Mouse (Mus musculus) liver, embryonic 16.5 days (tissue): Measurements from ENCODE around the gene Rnf40. TPM values are rescaled to one million over a fixed set of nuclear protein-coding genes. Genes with fewer than 3 reads are reported as not detected.
"Not testable (repeated sequence)": the region's sequence is repeated elsewhere in the genome, so short reads cannot be mapped to it uniquely, and the experiment has no call there.

ENCODE experiments used
- ATAC-seq: fragments of 200-750 bp; cut with Nextera tagmentation; 2 replicates; pipeline ENCODE4 v1.8.0; 2017; ENCODE audit warnings: low read depth, mild to moderate bottlenecking, moderate number of reproducible peaks, moderate library complexity
- H3K27ac ChIP-seq: fragments of 300-500 bp; sonication (generic); 2 replicates; pipeline ENCODE4 v1.5.1; 2014; ENCODE audit warnings: mild to moderate bottlenecking, low read length
- H3K27me3 ChIP-seq: fragments of 300-500 bp; sonication (generic); 2 replicates; pipeline ENCODE4 v1.6.1; 2014; ENCODE audit warnings: low read depth, low read length, mixed read lengths; ENCODE audit not compliant: control insufficient read depth, insufficient read depth
- H3K36me3 ChIP-seq: fragments of 300-500 bp; sonication (generic); 2 replicates; pipeline ENCODE4 v1.6.1; 2014; ENCODE audit warnings: mild to moderate bottlenecking; ENCODE audit not compliant: control insufficient read depth, insufficient read depth
- H3K4me1 ChIP-seq: fragments of 300-500 bp; sonication (generic); 2 replicates; pipeline ENCODE4 v1.6.1; 2014; ENCODE audit warnings: low read depth, low read length, mixed read lengths; ENCODE audit not compliant: control insufficient read depth
- H3K4me2 ChIP-seq: fragments of 300-500 bp; sonication (generic); 2 replicates; pipeline ENCODE4 v1.6.1; 2014; ENCODE audit warnings: low read depth, low read length, mixed read lengths
- H3K4me3 ChIP-seq: fragments of 300-500 bp; sonication (generic); 2 replicates; pipeline ENCODE4 v1.5.1; 2014; ENCODE audit warnings: low read depth, mild to moderate bottlenecking, low read length
- H3K9ac ChIP-seq: fragments of 300-500 bp; sonication (generic); 2 replicates; pipeline ENCODE4 v1.6.1; 2014; ENCODE audit warnings: low read depth, low read length
- H3K9me3 ChIP-seq: fragments of 300-500 bp; sonication (generic); replicated peaks from 2 replicates; pipeline ENCODE4 v1.6.1; 2016; ENCODE audit warnings: low read length; ENCODE audit not compliant: control insufficient read depth
- WGBS: fragments of 180-500 bp; shearing (Covaris S2); extraction: QIAGEN DNeasy Blood & Tissue Kit; methylation state at CpG from one replicate; pipeline ENCODE4 v1.1.7; 2014; ENCODE audit not compliant: insufficient replicate concordance; 5-methylcytosine and 5-hydroxymethylcytosine counted together
- polyA plus RNA-seq: library from polyadenylated mRNA; unstranded; fragments of >200 nt; fragmentation: Nextera tagmentation; extraction: Ambion mirVana; gene quantifications from 2 replicates; pipeline ENCODE4 v1.2.1, GENCODE M21; 2015

Rnf40 gene
- polyA plus RNA-seq, 1 experiment from 2014 or later = 18.0 TPM

DNA sequence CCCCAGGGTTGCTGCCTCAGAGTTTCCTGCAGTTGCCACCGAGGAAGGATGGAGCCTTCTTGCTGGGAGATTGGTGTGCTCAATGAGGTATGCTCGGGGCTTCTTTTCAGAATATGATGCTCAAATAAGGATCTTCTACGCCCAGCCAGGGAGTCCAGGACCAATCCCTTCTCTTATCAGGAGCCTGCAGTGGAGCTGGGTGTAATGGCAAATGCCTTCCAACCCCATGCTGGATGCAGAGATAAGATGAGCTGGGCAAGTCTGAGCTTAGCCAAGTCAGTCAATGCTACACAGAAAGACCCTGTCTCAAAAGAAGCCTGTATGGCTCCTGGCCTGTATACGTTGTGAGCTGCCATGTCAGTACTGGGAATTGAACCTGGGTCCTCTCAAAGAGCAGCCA, 37.9 kb downstream of the Rnf40 start:
- ATAC-seq = peak; percentile 100
- no peaks in the 10 kb centered on the region for H3K36me3 ChIP-seq
- H3K4me2 ChIP-seq = peak overlapping the region; percentile 65
- H3K27me3 ChIP-seq = no peaks in the 10 kb centered on the region
- 32% methylated on average over 4 of the region's 4 CpGs for WGBS
- peaks cover 11% of the 10 kb centered on the region for H3K4me1 ChIP-seq
- H3K4me3 ChIP-seq = peak overlapping the region; percentile 42
- peak overlapping the region; percentile 83 for H3K27ac ChIP-seq
- H3K9ac ChIP-seq = peak overlapping the region; percentile 41
- no peaks in the 10 kb centered on the region; the same call in 1 of the 2 replicates for H3K9me3 ChIP-seq

DNA sequence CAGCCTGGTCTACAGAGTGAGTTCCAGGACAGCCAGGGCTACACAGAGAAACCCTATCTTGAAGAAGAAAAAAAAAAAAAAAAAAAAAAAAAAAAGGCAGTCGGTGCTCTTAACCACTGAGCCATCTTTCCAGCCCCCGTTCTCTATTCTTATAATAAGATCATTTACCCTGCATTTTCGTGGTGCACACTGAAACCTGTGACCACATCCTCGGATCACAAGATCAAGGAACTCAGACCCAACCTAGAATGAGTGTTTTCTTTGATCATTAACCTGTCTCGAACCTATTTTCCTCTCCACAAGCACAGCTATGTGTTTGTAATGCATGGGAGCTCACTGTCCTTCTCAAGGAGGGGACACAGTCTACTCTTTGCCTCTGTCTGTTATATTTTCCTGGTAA, 40.1 kb downstream of the Rnf40 start:
- H3K4me1 ChIP-seq = peaks cover 11% of the 10 kb centered on the region
- H3K27me3 ChIP-seq = no peaks in the 10 kb centered on the region
- no peak overlapping the region for H3K27ac ChIP-seq
- H3K4me3 ChIP-seq = no peak overlapping the region
- no peaks in the 10 kb centered on the region; the same call in 1 of the 2 replicates for H3K9me3 ChIP-seq
- no peaks in the 10 kb centered on the region for H3K36me3 ChIP-seq
- ATAC-seq = no peak
- WGBS = 70% methylated on average over 5 of the region's 5 CpGs
- H3K4me2 ChIP-seq = no peak overlapping the region
- H3K9ac ChIP-seq = no peak overlapping the region

DNA sequence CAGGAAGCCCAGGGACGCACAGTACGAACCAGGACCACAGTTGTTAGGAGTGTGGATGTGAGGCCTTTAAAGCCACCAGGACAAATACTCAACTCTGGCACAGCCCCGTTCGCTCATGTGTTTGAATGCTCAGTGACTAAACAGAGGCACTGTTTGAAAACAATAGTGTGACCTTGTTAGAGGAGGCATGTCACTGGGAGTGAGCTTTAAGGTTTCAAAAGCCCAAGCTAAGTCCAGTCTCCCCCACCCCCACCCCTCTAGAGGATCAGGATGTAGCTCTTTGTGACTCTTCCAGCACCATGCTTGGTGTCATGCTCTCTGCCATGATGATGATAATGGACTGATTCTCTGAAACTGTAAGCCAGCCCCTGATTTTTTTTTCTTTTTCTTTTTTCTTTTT, 42.8 kb downstream of the Rnf40 start:
- no peak overlapping the region for H3K27ac ChIP-seq
- H3K9me3 ChIP-seq = no peaks in the 10 kb centered on the region
- 82% methylated on average over 4 of the region's 4 CpGs for WGBS
- peaks cover 9% of the 10 kb centered on the region for H3K27me3 ChIP-seq
- no peak for ATAC-seq
- H3K4me3 ChIP-seq = no peak overlapping the region
- H3K4me1 ChIP-seq = peaks cover 6% of the 10 kb centered on the region
- H3K9ac ChIP-seq = no peak overlapping the region
- no peaks in the 10 kb centered on the region for H3K36me3 ChIP-seq
- no peak overlapping the region for H3K4me2 ChIP-seq

DNA sequence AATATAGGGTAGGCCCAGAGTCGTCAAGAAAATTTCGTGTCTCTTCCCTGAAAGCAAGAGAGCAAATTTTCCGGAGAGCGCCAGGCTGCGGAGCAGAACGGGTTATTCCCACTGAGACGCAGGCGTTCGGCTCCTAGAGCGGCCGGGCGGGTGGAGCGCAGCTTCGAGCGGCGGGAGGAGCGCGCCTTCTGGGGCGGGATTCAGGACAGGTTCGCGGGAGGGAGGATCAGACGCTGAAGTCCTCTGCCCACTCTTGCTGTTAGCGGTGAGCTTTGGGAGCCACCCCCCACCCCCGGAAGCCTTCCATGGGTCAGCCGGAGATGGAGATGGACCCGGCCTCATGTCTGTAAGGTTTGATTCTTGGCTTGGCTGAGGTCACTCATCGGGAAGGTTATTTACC, 48.4 kb downstream of the Rnf40 start:
- Histone ChIP-seq H3K4me3 (peak overlapping the region; percentile 49), H3K9me3 (no peaks in the 10 kb centered on the region), H3K27ac (no peak overlapping the region), H3K4me1 (no peaks in the 10 kb centered on the region), H3K27me3 (peaks cover 26% of the 10 kb centered on the region), H3K36me3 (no peaks in the 10 kb centered on the region), H3K4me2 (peak overlapping the region; percentile 32), H3K9ac (peak overlapping the region; percentile 11; the same call in 1 of the 2 replicates)
- peak; percentile 64 for ATAC-seq
- 1% methylated on average over 24 of the region's 27 CpGs for WGBS

DNA sequence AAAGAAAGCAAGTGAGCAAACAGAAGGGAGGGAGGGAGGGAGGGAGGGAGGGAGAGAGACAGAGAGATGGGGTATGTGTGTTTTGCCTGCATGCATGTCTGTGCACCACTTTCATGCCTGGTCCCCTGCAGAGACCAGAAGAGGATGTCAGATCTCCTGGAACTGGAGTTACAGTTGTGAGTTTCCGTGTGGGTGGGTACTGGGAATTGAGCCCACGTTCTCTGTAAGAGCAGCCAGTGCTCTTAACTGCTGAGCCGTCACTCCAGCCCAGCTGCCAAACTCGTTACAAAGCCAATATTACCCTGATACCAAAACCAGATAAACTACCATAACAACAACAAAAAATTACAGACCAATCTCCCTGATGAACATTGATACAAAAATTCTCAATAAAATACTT, 52.7 kb downstream of the Rnf40 start:
- H3K4me2 ChIP-seq = no peak overlapping the region
- no peaks in the 10 kb centered on the region for H3K4me1 ChIP-seq
- H3K9me3 ChIP-seq = no peaks in the 10 kb centered on the region
- H3K4me3 ChIP-seq = no peak overlapping the region
- whole genome bisulfite sequencing = 35% methylated on average over 4 of the region's 4 CpGs
- peaks cover 19% of the 10 kb centered on the region for H3K27me3 ChIP-seq
- H3K27ac ChIP-seq = no peak overlapping the region
- ATAC-seq = no peak
- H3K9ac ChIP-seq = no peak overlapping the region
- no peaks in the 10 kb centered on the region for H3K36me3 ChIP-seq

DNA sequence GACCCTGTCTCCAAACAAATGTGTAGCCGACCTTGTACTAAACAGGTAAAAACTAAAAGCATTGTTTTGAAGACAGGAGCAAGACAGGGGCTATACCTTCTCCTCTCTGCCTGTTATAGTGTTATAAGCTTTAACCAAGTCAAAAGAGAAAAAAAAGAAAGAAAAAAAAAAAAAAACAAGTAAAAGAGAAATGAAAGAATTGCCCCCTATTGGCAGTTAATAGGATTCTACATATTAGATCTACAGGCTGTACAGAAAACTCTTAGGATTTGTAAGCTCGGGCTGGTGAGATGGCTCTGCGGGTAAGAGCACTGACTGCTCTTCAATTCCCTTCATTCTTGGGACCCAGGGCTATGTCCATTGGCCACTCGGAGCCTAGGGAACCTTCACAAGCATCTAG, 53.7 kb downstream of the Rnf40 start:
- no peaks in the 10 kb centered on the region for H3K9me3 ChIP-seq
- ATAC-seq = no peak
- 52% methylated on average over 4 of the region's 4 CpGs for WGBS
- no peak overlapping the region for H3K4me2 ChIP-seq
- no peak overlapping the region for H3K9ac ChIP-seq
- H3K4me3 ChIP-seq = no peak overlapping the region
- H3K36me3 ChIP-seq = no peaks in the 10 kb centered on the region
- no peak overlapping the region for H3K27ac ChIP-seq
- H3K4me1 ChIP-seq = no peaks in the 10 kb centered on the region
- H3K27me3 ChIP-seq = peaks cover 9% of the 10 kb centered on the region

DNA sequence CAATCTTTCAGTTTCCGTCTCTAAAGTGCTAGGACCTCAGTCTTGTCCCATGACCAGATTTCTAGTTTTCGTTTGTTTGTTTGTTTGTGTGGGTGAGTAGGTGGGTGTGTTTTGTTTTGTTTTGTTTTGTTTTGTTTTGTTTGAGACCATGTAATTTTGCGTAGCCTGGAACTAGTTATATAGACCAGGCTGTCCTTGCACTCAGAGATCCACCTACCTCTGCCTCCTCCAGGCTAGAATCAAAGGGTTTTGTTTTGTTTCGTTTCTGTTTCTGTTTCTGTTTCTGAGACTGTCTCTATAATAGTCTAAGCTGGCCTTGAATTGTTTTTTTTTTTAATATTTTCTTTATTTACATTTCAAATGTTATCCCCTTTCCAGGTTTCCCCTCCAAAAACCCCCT, 57.8 kb downstream of the Rnf40 start:
- no peak overlapping the region for H3K9ac ChIP-seq
- H3K4me3 ChIP-seq = no peak overlapping the region
- 70% methylated on average over 4 of the region's 4 CpGs for WGBS
- H3K36me3 ChIP-seq = no peaks in the 10 kb centered on the region
- no peaks in the 10 kb centered on the region for H3K4me1 ChIP-seq
- no peak overlapping the region for H3K27ac ChIP-seq
- no peaks in the 10 kb centered on the region; the same call in 1 of the 2 replicates for H3K27me3 ChIP-seq
- no peak for ATAC-seq
- H3K9me3 ChIP-seq = no peaks in the 10 kb centered on the region
- no peak overlapping the region for H3K4me2 ChIP-seq

DNA sequence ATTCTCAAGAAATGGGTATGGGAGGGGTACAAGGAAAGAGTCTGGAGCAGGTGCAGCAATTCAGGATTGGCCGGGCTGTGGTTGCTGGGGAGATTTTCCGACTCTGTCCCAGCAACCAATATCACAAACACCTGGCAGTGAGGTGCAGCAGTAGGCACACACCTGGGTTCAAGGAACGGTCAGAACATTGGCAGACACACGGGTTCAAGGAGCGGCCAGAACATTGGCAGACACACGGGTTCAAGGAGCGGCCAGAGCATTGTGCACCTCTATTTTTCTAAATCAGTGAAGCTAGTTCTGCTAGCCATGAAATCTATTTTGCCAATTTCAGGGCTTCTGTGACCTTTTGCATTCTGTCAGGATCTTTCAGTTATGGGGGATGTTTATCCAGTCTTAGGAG, 59.0 kb downstream of the Rnf40 start:
- H3K27me3 ChIP-seq, H3K27ac ChIP-seq, ATAC-seq, H3K9ac ChIP-seq, H3K4me2 ChIP-seq, H3K9me3 ChIP-seq, H3K4me1 ChIP-seq, H3K4me3 ChIP-seq, H3K36me3 ChIP-seq: not testable (repeated sequence)
- 77% methylated on average over 7 of the region's 7 CpGs for WGBS

DNA sequence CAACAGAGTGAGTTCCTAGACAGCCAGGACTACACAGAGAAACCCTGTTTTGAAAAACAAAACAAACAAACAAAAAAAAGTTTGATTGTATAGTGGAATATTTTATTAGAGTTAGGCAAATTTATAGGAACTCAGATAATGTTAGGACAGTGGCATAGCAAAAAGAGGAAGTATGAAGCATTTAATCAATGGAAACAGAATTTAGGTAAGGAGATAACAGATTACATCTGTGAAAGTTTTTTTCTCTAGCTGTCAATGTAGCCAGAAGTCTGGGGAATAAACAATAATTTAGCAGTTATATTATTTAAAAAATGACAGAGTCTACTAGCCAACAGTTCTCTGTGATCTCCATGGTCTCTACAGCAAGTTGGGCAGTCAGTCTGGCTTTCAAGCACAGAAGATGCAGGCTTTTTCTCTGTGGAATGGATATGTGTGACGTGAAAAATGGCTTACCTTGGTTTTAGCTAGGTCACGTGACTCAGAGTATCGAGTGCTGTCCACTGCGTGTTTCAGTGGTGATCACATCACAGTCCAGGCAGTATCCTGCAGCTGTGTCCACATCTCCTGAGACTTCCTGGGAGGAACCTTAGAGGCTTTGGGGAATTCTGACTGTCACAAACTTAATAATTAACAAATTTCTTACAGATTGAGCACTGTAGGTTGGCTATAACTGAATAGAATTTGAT, 60.1 kb downstream of the Rnf40 start:
- H3K27ac ChIP-seq = no peak overlapping the region
- H3K4me2 ChIP-seq = no peak overlapping the region
- no peak overlapping the region for H3K9ac ChIP-seq
- H3K27me3 ChIP-seq = no peaks in the 10 kb centered on the region; the same call in 1 of the 2 replicates
- 60% methylated on average over 4 of the region's 4 CpGs for WGBS
- no peaks in the 10 kb centered on the region for H3K36me3 ChIP-seq
- no peak for ATAC-seq
- H3K4me1 ChIP-seq = no peaks in the 10 kb centered on the region
- H3K4me3 ChIP-seq = no peak overlapping the region
- H3K9me3 ChIP-seq = no peaks in the 10 kb centered on the region
